Mouse (Mus musculus) frontal cortex, adult (tissue): Measurements from ENCODE around the gene Smok3b.
A peak's percentile ranks its signal among the peaks of the same experiment; 100 is the strongest.

ENCODE experiments used
- ATAC-seq: cut with Nextera tagmentation; 2 replicates; pipeline ENCODE4 v1.9.2; 2017; ENCODE audit warnings: mild to moderate bottlenecking, moderate library complexity, mixed read lengths; ENCODE audit not compliant: low TSS enrichment

Gene Smok3b

DNA sequence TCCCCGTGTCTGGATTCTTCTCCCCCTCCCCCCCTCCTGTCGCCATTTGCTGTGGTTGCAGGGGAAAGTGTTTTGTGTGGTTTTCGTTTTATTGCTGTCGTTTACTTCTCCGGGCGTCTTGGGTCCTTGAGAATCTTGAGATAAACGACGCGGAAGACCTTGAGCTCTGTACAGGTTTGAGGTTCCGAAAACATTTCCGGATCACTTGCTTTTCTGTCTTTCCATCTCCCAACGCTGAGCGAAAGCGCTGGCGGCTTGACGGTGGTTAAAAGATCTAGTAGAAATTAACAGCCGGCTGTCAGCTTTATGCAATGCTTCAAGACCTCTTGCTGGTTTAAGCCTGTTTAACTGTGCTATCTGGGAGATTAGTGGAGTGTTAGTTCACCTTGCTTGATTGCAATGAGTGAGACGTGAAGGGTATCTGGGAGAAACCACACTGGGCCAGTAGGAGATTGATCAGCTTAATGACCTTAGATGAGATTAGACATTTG lies 64.2 kb downstream of the Smok3b start:
- ATAC-seq: peak; percentile 38; the same call in 1 of the 2 replicates

DNA sequence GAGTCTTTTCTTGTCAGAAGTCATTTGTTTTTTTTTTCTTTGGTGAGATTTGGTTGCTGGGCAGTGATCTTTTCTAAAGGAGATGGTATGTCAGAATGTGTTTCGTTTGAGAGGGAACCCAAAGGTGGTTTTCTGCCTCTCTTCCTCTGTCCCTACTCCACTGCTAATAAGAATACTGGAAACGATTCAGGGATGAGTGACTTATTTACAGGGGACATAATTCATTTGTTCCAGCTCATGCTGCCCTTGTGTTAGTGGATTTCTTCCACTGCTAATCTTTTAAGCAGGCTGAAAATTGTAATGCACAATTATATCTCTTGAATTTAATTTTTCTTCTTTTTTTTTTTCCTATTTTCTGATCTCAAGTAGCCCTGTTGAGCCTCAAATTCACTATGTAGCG lies 65.6 kb downstream of the Smok3b start:
- ATAC-seq: no peak

DNA sequence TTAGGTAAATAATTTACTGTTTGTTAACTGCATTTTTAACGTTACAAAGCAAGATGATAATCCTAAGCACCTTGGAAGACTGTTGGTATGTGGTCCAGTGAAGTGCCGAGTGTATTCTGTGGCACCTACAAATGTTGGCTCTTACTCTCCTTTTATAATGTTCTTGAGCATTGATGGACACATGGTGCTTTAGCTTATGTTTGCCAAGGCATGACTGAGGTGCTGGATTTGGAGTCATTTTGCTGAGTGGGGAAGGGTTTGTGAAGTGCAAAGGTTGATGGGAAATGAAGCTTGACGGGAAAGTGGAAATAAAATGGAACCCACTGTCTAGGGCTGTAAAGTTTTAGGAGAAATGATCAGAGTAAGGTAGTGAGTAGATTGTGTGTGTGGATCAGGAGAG lies 67.1 kb downstream of the Smok3b start:
- ATAC-seq: no peak

DNA sequence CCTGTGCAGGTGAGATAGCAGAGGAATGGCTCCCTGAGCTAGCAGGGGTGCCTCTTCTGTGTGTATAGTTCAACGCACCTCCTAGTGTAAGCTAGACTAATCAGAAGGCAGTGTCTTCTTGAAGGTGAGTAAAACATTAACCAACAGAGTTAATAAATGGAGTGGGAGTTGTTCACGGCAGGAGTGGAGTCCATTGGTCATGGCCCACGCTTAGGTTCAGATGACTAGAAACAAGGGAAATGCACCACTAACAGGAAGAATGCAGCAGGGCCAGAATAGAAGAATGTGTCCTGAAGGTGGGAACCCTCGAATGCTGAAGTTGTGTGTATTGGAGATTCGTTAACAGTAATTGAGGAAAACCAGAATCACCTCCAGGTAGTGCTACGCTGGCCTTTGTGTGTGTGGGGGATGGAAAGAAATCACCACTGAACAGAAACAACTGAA lies 67.9 kb downstream of the Smok3b start:
- no peak for ATAC-seq

DNA sequence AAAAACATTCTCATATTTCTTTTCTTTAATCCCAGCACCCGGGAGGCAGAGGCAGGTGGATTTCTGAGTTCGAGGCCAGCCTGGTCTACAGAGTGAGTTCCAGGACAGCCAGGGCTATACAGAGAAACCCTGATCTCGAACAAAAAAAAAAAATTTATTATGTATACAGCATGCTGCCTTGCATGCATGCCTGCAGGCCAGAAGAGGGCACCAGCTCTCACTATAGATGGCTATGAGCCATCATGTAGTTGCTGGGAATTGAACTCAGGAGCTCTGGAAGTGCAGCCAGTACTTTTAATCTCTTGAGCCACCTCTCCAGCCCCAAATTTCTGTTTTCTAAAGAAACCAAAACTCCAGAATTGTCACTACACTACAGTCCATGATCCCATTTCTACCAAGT lies 69.0 kb downstream of the Smok3b start:
- ATAC-seq: no peak

DNA sequence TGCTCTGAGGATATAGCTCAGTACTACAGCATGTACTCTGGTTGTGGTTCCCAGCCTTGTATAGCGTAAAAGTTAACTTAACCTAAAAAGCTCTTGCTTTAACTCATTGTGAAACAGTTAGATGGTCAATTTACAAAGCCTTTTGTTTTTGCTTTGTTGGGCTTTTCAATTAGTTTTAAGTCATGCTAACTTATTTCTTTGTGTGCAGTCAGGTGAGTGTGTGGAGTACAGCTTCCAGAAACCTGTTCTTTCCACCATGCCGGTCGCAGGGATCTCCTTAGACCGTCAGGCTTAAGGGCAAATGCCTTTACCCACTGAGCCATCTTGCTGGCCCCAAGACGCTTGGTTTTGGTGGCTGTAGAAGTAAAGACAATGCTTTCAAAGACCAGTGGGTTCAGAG lies 69.5 kb downstream of the Smok3b start:
- no peak for ATAC-seq

DNA sequence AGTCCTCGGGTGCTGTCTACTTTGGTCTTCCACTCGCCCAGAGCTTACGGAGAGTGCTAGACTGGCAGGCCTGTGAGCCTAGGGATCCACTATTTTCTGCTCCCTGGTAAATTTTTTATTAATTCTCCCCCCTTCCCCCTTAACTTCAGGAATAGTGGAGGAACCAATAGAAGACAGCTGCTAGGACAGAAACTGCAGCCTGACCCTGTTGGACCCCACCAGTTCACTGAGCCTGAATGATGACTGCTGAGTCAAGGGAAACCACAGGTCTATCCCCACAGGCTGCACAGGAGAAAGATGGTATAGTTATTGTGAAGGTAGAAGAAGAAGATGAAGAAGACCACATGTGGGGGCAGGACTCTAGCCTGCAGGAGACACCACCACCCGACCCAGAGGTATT lies 71.5 kb downstream of the Smok3b start:
- ATAC-seq: no peak

DNA sequence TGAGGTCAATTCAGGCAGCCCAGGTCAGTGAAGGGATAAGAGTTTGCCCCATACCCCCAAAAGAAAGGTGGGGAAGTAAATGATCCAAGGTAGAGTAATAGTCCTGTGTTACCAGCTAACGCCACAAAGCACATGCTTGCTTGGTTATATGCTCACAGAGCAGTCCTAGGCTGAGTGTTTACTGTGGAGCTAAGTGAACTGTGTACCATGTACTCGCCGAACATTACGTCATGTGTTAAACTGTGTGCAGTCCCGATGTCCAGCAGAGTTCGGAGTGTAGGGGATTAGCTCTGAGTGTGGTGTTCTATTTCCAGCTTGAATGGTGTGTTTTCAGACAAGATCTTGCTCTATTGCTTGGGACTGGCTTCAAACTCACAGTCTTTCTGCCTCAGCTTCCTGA lies 73.2 kb downstream of the Smok3b start:
- no peak for ATAC-seq
